Mouse (Mus musculus): Measurements from ENCODE around the gene Dmc1. TPM values are rescaled to one million over a fixed set of nuclear protein-coding genes. Genes with fewer than 3 reads are reported as not detected.

The Dmc1 gene
- polyA plus RNA-seq, 1 experiment from 2014 or later = 0.52 TPM

DNA sequence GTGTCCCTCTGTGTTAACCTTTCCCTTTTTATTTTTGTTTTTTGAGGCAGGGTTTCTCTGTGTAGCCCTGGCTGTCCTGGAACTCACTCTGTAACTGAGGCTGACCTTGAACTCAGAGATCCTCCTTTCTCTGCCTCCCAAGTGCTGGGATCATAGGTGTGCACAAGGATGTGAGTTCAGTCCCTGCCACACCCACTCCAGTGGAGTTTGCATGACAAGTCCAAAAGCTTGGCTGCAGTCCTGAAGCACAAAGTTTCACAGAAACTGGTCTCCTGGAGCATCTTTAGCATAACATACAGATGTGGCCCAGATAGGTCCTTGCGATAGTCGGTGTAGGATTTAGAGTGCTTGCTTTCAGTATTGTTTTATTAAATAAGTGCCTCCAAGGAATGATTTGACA, 4.3 kb upstream of the Dmc1 start:
- Histone ChIP-seq H3K27me3 (replicated peaks) (peaks cover 24% of the 10 kb centered on the region), H3K9ac (no peak overlapping the region), H3K4me2 (no peak overlapping the region), H3K36me3 (no peaks in the 10 kb centered on the region), H3K27ac (no peak overlapping the region), H3K9me3 (replicated peaks) (no peaks in the 10 kb centered on the region), H3K4me1 (peaks cover 14% of the 10 kb centered on the region), H3K4me3 (no peak overlapping the region)
- no peak for ATAC-seq
- WGBS (ENCODE audit: insufficient replicate concordance) = 78% methylated on average over 2 of the region's 2 CpGs

DNA sequence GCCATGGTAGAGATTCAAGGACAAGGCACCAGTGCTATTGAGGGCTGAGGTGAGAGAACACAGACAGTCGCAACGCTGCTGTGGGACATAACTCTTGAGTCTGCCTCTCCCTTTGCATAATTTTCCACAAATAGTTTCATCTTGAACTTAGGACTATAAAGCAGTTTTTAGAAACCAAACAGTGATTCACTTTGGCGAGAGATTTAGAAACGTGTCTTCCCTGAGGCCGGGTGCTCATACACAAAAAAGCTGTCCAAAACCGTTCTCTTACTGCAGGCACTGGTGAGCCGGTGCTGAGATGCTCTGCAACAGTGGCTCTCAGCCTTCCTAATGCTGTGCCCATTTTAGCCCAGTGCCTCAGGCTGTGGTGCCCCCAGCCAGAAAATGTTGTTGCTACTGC, 3.3 kb upstream of the Dmc1 start:
- Histone ChIP-seq H3K9ac (no peak overlapping the region), H3K27ac (no peak overlapping the region), H3K36me3 (no peaks in the 10 kb centered on the region), H3K4me2 (no peak overlapping the region), H3K4me3 (no peak overlapping the region), H3K9me3 (replicated peaks) (no peaks in the 10 kb centered on the region), H3K27me3 (replicated peaks) (peaks cover 31% of the 10 kb centered on the region), H3K4me1 (peaks cover 14% of the 10 kb centered on the region)
- WGBS (ENCODE audit: insufficient replicate concordance) = 66% methylated on average over 7 of the region's 7 CpGs
- no peak for ATAC-seq

DNA sequence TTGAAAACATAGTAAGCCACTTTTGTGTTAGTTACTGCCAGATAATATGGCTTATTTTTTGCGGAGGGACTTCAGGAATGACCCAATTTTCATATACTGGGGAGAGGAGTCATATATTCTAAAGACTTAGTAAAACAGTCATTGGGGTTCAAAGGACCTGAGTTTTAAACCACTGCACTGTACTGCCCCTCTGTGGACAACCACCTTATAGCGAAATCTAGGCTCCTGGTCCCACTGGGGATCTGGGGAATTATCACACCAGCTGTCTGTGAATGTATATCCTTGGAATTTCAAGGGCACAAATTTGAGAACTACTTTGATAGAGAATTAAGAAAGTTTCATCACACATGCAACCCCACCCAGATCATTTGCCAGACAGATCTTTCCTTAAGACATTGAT, 2.8 kb upstream of the Dmc1 start:
- Histone ChIP-seq H3K27me3 (replicated peaks) (peaks cover 36% of the 10 kb centered on the region), H3K4me2 (no peak overlapping the region), H3K27ac (no peak overlapping the region), H3K9ac (no peak overlapping the region), H3K36me3 (no peaks in the 10 kb centered on the region), H3K4me1 (peaks cover 14% of the 10 kb centered on the region), H3K9me3 (replicated peaks) (no peaks in the 10 kb centered on the region), H3K4me3 (no peak overlapping the region)
- ATAC-seq = no peak
- 43% methylated on average over 2 of the region's 2 CpGs for WGBS (ENCODE audit: insufficient replicate concordance)

DNA sequence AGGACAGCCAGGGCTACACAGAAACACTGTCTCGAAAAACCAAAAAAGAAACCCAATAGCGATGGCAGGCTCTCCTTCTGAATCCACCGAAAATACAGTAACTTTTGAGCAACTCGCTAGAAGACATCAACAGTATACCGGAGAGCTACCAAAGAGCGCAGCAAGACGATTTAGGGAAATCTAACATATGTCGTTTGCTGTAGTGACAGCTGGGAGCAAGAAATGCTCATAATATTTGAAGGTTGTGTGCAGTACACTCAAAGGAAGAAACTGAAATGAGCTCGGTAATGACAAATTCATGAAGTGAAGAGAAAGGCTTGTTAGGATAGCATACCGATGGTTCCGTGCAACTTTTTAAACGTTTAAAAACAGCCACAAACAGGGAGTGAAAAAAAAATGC, 1.3 kb upstream of the Dmc1 start:
- peaks cover 14% of the 10 kb centered on the region for H3K4me1 ChIP-seq
- H3K27ac ChIP-seq = no peak overlapping the region
- no peak overlapping the region for H3K9ac ChIP-seq
- H3K4me2 ChIP-seq = no peak overlapping the region
- ATAC-seq = no peak
- 79% methylated on average over 12 of the region's 12 CpGs for WGBS (ENCODE audit: insufficient replicate concordance)
- H3K27me3 ChIP-seq (replicated peaks) = peaks cover 40% of the 10 kb centered on the region
- H3K36me3 ChIP-seq = no peaks in the 10 kb centered on the region
- H3K4me3 ChIP-seq = no peak overlapping the region
- H3K9me3 ChIP-seq (replicated peaks) = no peaks in the 10 kb centered on the region

DNA sequence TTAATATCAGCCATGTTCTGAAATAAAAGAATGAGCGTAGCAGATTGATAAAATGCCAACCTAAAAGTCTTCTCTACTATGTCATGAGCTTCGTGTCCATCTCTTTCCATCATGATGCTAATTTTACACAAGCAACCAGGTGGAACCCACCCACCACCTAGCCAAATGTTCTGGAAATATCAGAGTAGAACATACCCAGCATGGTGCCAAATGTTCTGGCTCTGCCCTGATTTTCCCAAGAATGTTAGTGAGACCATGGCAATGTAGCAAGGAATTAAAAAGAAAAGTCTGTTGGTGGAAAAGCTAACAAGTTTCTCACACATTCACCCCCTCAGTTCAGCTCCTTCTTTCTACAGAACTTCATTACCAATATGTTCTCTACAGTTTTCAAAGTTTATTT, 4.7 kb downstream of the Dmc1 start:
- no peak overlapping the region for H3K27ac ChIP-seq
- H3K4me2 ChIP-seq = no peak overlapping the region
- H3K4me3 ChIP-seq = no peak overlapping the region
- H3K27me3 ChIP-seq (replicated peaks) = peaks cover 25% of the 10 kb centered on the region
- no peak for ATAC-seq
- H3K9ac ChIP-seq = no peak overlapping the region
- H3K9me3 ChIP-seq (replicated peaks) = no peaks in the 10 kb centered on the region
- H3K36me3 ChIP-seq = no peaks in the 10 kb centered on the region
- peaks cover 9% of the 10 kb centered on the region for H3K4me1 ChIP-seq
- 62% methylated on average over 2 of the region's 2 CpGs for WGBS (ENCODE audit: insufficient replicate concordance)

DNA sequence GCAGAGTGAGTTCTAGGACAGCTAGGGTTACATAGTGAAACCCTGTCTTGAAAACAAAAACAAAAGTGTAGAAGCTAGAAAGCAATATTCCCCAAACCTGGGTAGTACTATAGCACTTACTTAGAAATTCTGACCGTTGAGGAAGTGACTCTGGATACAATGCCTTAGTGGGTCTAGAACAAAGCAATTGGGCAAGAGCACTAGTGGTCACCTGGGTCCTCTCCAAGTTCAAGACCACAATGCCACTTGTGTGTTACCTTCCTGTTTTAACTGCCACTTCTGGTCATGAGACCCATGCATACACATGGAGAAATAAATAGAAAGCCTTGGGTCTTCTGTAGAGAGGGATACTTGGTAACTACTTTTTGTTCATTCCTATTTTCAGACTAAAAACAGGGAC, 6.2 kb downstream of the Dmc1 start:
- H3K36me3 ChIP-seq = no peaks in the 10 kb centered on the region
- no peaks in the 10 kb centered on the region for H3K9me3 ChIP-seq (replicated peaks)
- no peak overlapping the region for H3K4me2 ChIP-seq
- peaks cover 10% of the 10 kb centered on the region; the same call in 1 of the 2 replicates for H3K27me3 ChIP-seq (replicated peaks)
- ATAC-seq = no peak
- H3K4me3 ChIP-seq = no peak overlapping the region
- H3K4me1 ChIP-seq = no peaks in the 10 kb centered on the region
- H3K9ac ChIP-seq = no peak overlapping the region
- WGBS (ENCODE audit: insufficient replicate concordance) = 56% methylated on average over 1 of the region's 1 CpGs
- H3K27ac ChIP-seq = no peak overlapping the region

DNA sequence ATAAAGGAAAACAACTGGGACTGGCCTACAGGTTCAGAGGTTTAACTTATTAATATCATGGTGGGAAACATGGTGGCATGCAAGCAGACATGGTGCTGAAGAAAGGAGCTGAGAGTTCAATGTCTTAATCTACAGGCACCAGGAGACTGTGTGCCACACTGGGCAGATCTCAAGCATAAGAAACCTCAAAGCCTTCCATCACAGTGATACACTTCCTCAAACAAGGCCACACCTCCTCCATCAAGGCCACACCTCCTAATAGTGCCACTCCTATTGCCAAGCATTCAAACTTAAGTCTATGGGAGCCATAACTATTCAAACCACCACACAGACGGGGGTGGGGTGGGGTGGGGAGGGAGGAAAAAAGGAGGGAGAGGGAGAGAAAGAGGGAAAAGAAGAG, 23.3 kb downstream of the Dmc1 start:
- Histone ChIP-seq H3K27me3 (replicated peaks) (no peaks in the 10 kb centered on the region), H3K4me1 (no peaks in the 10 kb centered on the region), H3K9me3 (replicated peaks) (no peaks in the 10 kb centered on the region), H3K4me3 (no peak overlapping the region), H3K9ac (no peak overlapping the region), H3K27ac (no peak overlapping the region), H3K4me2 (no peak overlapping the region), H3K36me3 (no peaks in the 10 kb centered on the region)
- WGBS (ENCODE audit: insufficient replicate concordance) = 41% methylated on average over 1 of the region's 1 CpGs
- ATAC-seq = no peak

DNA sequence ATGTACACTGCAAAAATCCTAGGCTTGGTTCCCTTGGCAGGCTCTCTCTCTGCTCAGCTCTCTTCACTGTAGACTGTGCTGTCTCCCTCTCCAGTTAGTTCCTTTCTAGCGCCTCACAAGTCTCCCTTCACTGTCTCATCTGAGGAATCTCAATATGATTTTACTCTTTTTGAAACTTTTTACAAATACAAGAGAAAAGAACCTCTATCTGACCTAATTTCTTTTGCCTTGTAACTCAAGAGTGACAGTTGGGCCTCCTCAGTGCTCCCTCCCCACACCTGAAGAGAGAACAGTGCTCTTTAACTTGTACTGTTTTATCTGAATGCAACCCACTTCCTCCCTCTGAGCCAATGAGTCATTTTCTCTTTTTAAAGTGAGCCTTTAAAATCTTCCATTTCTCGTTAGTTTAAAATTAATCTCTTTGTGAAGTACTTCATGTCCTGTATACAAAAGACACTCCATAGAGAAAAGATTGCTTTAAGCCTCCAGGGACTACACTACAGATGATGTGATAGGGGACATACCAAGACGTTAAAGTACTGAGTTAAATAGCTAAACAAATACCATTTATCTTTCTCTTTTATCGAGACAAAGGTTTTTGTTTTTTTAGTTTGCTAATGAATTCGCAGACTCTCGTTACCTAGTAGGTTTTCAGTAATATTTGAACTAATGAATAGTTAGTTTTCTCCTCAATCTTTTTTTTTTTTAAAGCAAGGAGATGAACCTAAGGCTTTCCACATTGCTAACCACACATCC, 27.1 kb downstream of the Dmc1 start:
- Histone ChIP-seq H3K27me3 (replicated peaks) (no peaks in the 10 kb centered on the region; the same call in 1 of the 2 replicates), H3K9ac (no peak overlapping the region), H3K36me3 (no peaks in the 10 kb centered on the region), H3K4me1 (no peaks in the 10 kb centered on the region), H3K9me3 (replicated peaks) (no peaks in the 10 kb centered on the region), H3K4me3 (no peak overlapping the region), H3K4me2 (no peak overlapping the region), H3K27ac (no peak overlapping the region)
- 52% methylated on average over 6 of the region's 6 CpGs for WGBS (ENCODE audit: insufficient replicate concordance)
- ATAC-seq = no peak

DNA sequence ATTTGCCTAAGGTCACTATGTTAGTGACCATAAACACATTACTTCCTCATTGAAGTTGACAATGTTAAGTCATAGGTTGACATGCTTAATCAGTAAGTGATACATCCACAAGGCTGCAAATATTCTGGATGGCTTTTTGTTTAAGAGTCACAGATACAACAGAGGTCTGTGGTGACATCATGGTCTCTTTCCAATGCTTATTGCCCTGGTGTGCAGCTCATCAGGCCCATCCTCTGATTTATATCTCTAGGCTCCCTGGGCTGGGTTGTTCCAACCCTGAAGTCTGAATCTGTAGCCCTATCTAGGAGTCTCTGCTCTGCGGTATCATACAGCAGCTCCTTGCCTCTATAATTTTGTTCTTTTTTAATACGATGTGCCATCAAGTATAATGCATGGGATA, 28.0 kb downstream of the Dmc1 start:
- Histone ChIP-seq H3K27me3 (replicated peaks) (no peaks in the 10 kb centered on the region; the same call in 1 of the 2 replicates), H3K27ac (no peak overlapping the region), H3K36me3 (no peaks in the 10 kb centered on the region), H3K4me2 (no peak overlapping the region), H3K4me3 (no peak overlapping the region), H3K4me1 (no peaks in the 10 kb centered on the region), H3K9ac (no peak overlapping the region), H3K9me3 (replicated peaks) (no peaks in the 10 kb centered on the region)
- no peak for ATAC-seq
- 69% methylated on average over 2 of the region's 2 CpGs for WGBS (ENCODE audit: insufficient replicate concordance)

DNA sequence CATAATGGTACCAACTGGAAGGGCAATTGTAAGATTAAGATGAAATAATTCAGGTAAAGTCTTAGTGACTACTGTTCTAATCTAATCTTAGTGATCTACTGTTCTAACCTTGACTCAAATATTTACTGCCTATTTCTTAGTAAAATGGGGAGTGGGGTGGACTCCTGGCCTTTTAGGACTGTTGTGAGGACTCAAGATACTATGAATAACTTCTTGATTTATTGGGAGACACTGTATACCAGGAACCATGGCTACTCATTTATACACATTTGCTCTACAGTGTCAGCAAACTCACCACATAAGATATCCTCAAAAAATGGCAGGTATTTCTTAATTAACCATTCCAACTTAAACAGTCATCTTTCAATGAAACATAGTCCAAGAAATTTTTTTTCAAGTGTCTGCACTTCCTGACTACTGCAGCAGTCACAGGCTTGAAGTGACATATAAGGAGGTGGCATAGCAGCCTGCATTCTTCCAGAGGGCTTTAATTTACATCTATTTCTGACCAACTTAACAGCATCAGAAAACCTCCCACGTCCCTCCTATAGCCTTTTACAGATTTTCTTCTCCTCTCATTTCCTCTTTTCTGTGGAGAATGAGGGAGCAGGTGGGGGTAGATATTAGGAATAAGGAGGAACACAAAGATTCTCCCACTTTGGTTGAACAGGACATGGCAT, 29.2 kb downstream of the Dmc1 start:
- H3K36me3 ChIP-seq = no peaks in the 10 kb centered on the region
- H3K27ac ChIP-seq = no peak overlapping the region
- no peak overlapping the region for H3K4me2 ChIP-seq
- ATAC-seq = no peak
- H3K4me1 ChIP-seq = no peaks in the 10 kb centered on the region
- no peak overlapping the region for H3K9ac ChIP-seq
- H3K4me3 ChIP-seq = no peak overlapping the region
- 20% methylated on average over 1 of the region's 1 CpGs for WGBS (ENCODE audit: insufficient replicate concordance)
- no peaks in the 10 kb centered on the region for H3K9me3 ChIP-seq (replicated peaks)
- no peaks in the 10 kb centered on the region; the same call in 1 of the 2 replicates for H3K27me3 ChIP-seq (replicated peaks)

DNA sequence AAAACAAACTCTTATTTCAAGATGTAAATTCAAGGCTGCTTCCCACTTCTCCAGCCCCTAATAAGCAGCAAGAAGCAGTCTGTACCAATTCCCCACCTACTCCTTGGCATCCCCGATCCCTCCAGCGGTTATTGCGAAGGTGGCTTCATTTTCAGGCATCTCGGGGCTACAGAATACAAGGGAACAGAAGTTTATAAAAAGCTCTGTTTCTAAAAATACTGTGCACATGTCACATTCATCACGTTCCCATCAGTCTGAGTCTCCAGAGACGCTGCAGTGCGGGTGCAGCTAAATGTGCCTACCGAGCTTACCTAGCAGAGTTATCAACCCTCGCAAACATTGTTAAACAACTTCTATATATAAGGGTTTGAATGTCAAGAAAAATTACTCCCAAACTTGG, 42.5 kb downstream of the Dmc1 start:
- Histone ChIP-seq H3K27me3 (replicated peaks) (peaks cover 20% of the 10 kb centered on the region; the same call in 1 of the 2 replicates), H3K9me3 (replicated peaks) (no peaks in the 10 kb centered on the region), H3K27ac (no peak overlapping the region), H3K9ac (no peak overlapping the region), H3K4me3 (no peak overlapping the region), H3K4me1 (no peaks in the 10 kb centered on the region), H3K4me2 (no peak overlapping the region), H3K36me3 (no peaks in the 10 kb centered on the region)
- ATAC-seq = no peak
- 68% methylated on average over 9 of the region's 9 CpGs for WGBS (ENCODE audit: insufficient replicate concordance)

DNA sequence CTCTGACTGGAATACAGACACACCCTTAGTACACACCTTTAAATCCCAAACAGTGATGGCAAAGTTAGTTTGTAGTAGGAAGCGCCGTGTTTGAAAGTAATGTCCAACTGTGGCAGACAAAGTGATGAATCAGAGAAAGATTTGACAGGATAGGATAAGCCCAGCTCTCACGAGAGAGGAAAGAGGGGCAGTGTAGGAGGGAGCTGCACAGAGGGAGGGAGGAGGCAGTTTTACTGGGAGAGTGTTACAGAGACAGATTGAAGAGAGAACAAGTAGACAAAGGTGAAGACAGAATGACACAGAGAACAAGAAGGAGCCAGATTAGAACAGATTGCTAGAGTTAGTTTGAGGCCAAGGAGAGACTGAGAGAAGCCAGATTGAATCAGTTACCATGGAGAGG, 45.3 kb downstream of the Dmc1 start:
- Histone ChIP-seq H3K4me1 (no peaks in the 10 kb centered on the region), H3K4me2 (no peak overlapping the region), H3K27me3 (replicated peaks) (peaks cover 15% of the 10 kb centered on the region; the same call in 1 of the 2 replicates), H3K9me3 (replicated peaks) (no peaks in the 10 kb centered on the region), H3K4me3 (no peak overlapping the region), H3K27ac (no peak overlapping the region), H3K9ac (no peak overlapping the region), H3K36me3 (no peaks in the 10 kb centered on the region)
- WGBS (ENCODE audit: insufficient replicate concordance) = 50% methylated on average over 3 of the region's 3 CpGs
- ATAC-seq = no peak

All from liver, embryonic 12.5 days (tissue).